ENCODE assay signal across 13 mouse cellular contexts in the genomic region with DNA sequence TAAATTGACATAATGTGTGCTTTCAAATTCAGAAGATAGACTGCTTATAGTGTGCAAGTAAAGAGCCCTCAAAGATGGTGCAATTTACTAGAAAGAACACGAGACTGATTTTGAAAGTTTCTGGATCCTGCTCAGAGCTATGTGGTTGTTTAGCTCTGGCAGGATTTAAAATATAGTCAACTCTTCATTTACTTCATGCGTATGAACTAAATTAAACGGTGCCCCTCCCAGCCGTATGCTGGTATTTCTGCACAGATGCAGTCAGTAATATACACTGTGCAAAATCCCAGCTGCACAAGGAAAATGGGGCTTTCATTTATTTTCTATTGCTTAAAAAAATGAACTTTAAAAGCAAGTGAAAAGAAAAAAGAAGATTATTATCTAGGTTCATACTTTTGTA.
"Had no signal": no experiment of that assay in that cellular context is flagged by ENCODE, and none has a peak within 500 bp of the region (broad histone marks: within the 10 kb centered on the region; RNA-seq: fewer than 3 reads in every experiment).

No protein-coding gene starts in this region.

- H3K9me3 ChIP-seq: kidney, embryonic 15.5 days; limb, embryonic 13.5 days; midbrain, embryonic 12.5 days; neural tube, embryonic 13.5 days had no signal

- H3K27me3 ChIP-seq: kidney, embryonic 15.5 days; limb, embryonic 13.5 days; midbrain, embryonic 12.5 days; neural tube, embryonic 13.5 days had no signal

- H3K27ac ChIP-seq: kidney, embryonic 15.5 days; limb, embryonic 13.5 days; liver, embryonic 14.5 days; midbrain, embryonic 12.5 days; neural tube, embryonic 13.5 days had no signal

- H3K36me3 ChIP-seq: kidney, embryonic 15.5 days; limb, embryonic 13.5 days; midbrain, embryonic 12.5 days; neural tube, embryonic 13.5 days had no signal

- H3K4me3 ChIP-seq: kidney, embryonic 15.5 days; limb, embryonic 13.5 days; midbrain, embryonic 12.5 days; neural tube, embryonic 13.5 days had no signal

- H3K4me1 ChIP-seq: kidney, embryonic 15.5 days; limb, embryonic 13.5 days; midbrain, embryonic 12.5 days; neural tube, embryonic 13.5 days had no signal

- H3K4me2 ChIP-seq: kidney, embryonic 15.5 days; limb, embryonic 13.5 days; midbrain, embryonic 12.5 days; neural tube, embryonic 13.5 days had no signal

- DNase-seq: kidney, adult 2 months; kidney, postnatal 14 days; left cerebral cortex, postnatal 4 days; lung, adult 18-20 months; spleen, adult 18-20 months; thymus, postnatal 36 days had no signal

- H3K9ac ChIP-seq: kidney, embryonic 15.5 days; limb, embryonic 13.5 days; liver, embryonic 14.5 days; midbrain, embryonic 12.5 days; neural tube, embryonic 13.5 days had no signal

- ATAC-seq: intestine, embryonic 16.5 days; midbrain, embryonic 16.5 days had no signal
